Mouse (Mus musculus) T-helper 1 cell (primary cell): Measurements from ENCODE around the gene G6pc3.

Experiments
- in situ Hi-C: fragments of 300-600 bp; cut with MboI, MseI; formaldehyde crosslinking; loops from one replicate; pipeline ENCODE4 v1.15.1; 2025; ENCODE audit warnings: high pct_unique_total_duplicates

The G6pc3 gene

GRCm38 (mm10) chr11:102217876-102218430, 28.5 kb downstream of the G6pc3 start:
- in situ Hi-C loops: no loop called here

GRCm38 (mm10) chr11:102218783-102219182, 29.4 kb downstream of the G6pc3 start:
- in situ Hi-C loops: no loop called here

- in situ Hi-C loops: no loop called here
Observed at GRCm38 (mm10) chr11:102219247-102219993, 30.0 kb downstream of the G6pc3 start.

GRCm38 (mm10) chr11:102219994-102220346, 30.6 kb downstream of the G6pc3 start:
- in situ Hi-C loops: no loop called here

GRCm38 (mm10) chr11:102220451-102220850, 31.0 kb downstream of the G6pc3 start:
- in situ Hi-C loops: no loop called here

- in situ Hi-C loops: no loop called here
Observed at GRCm38 (mm10) chr11:102221243-102221953, 32.0 kb downstream of the G6pc3 start.

- in situ Hi-C loops: no loop called here
Observed at GRCm38 (mm10) chr11:102221954-102222351, 32.5 kb downstream of the G6pc3 start.

- in situ Hi-C loops: no loop called here
Observed at GRCm38 (mm10) chr11:102223166-102223565, 33.7 kb downstream of the G6pc3 start.

GRCm38 (mm10) chr11:102224686-102225085, 35.3 kb downstream of the G6pc3 start:
- in situ Hi-C loops: no loop called here

GRCm38 (mm10) chr11:102225221-102225620, 35.8 kb downstream of the G6pc3 start:
- in situ Hi-C loops: no loop called here

GRCm38 (mm10) chr11:102226067-102226978, 36.9 kb downstream of the G6pc3 start:
- in situ Hi-C loops: no loop called here

GRCm38 (mm10) chr11:102227270-102228190, 38.1 kb downstream of the G6pc3 start:
- in situ Hi-C loops: no loop called here

- in situ Hi-C loops: no loop called here
Observed at GRCm38 (mm10) chr11:102228191-102228545, 38.7 kb downstream of the G6pc3 start.

- in situ Hi-C loops: no loop called here
Observed at GRCm38 (mm10) chr11:102228646-102229268, 39.3 kb downstream of the G6pc3 start.

- in situ Hi-C loops: no loop called here
Observed at GRCm38 (mm10) chr11:102229331-102229953, 40.0 kb downstream of the G6pc3 start.

GRCm38 (mm10) chr11:102230006-102230741, 40.8 kb downstream of the G6pc3 start, which contains the start of gene Hdac5:
Gene Hdac5 (minus strand): TSS chr11:102230166.
- in situ Hi-C loops: no loop called here

GRCm38 (mm10) chr11:102236022-102236421, 46.6 kb downstream of the G6pc3 start:
- in situ Hi-C loops: no loop called here

GRCm38 (mm10) chr11:102240636-102241035, 51.2 kb downstream of the G6pc3 start:
- in situ Hi-C loops: no loop called here

GRCm38 (mm10) chr11:102241246-102241645, 51.8 kb downstream of the G6pc3 start:
- in situ Hi-C loops: no loop called here
